Mouse (Mus musculus): ENCODE measurements around the gene Nudc. TPM values are rescaled to one million over a fixed set of nuclear protein-coding genes. Genes with fewer than 3 reads are reported as not detected.

Nudc gene
- polyA plus RNA-seq, 1 experiment from 2014 or later = 265 TPM

- H3K36me3 ChIP-seq (ENCODE audit: control insufficient read depth, insufficient read depth, low read length) = no peaks in the 10 kb centered on the region
- H3K4me1 ChIP-seq (ENCODE audit: control insufficient read depth, insufficient read depth, low read depth, low read length) = no peaks in the 10 kb centered on the region
- ATAC-seq = no peak
- no peaks in the 10 kb centered on the region; the same call in 1 of the 2 replicates for H3K27me3 ChIP-seq (replicated peaks; ENCODE audit: control insufficient read depth, insufficient read depth, low read length)
- no peak within 1 kb of the TSS for H3K4me3 ChIP-seq (ENCODE audit: low read length)
- H3K9ac ChIP-seq (ENCODE audit: low read depth, low read length) = no peak within 1 kb of the TSS
- H3K27ac ChIP-seq (ENCODE audit: low read depth, low read length) = no peak within 1 kb of the TSS
- WGBS = 71% methylated on average over 10 of the region's 10 CpGs
- H3K4me2 ChIP-seq (ENCODE audit: low read length) = no peak within 1 kb of the TSS
- no peaks in the 10 kb centered on the region for H3K9me3 ChIP-seq (ENCODE audit: control insufficient read depth, low read length)
These were observed 7.1 kb upstream of the Nudc start, which contains the start of gene Nr0b2 for GRCm38 (mm10) chr4:133552768-133553447. TSS of gene Nr0b2 (plus strand) at chr4:133553376.

- no peak overlapping the region for H3K9ac ChIP-seq (ENCODE audit: low read depth, low read length)
- no peaks in the 10 kb centered on the region for H3K36me3 ChIP-seq (ENCODE audit: control insufficient read depth, insufficient read depth, low read length)
- WGBS = 100% methylated on average over 1 of the region's 1 CpGs
- no peaks in the 10 kb centered on the region for H3K9me3 ChIP-seq (ENCODE audit: control insufficient read depth, low read length)
- H3K27ac ChIP-seq (ENCODE audit: low read depth, low read length) = no peak overlapping the region
- H3K4me2 ChIP-seq (ENCODE audit: low read length) = no peak overlapping the region
- H3K4me1 ChIP-seq (ENCODE audit: control insufficient read depth, insufficient read depth, low read depth, low read length) = no peaks in the 10 kb centered on the region
- no peak overlapping the region for H3K4me3 ChIP-seq (ENCODE audit: low read length)
- no peaks in the 10 kb centered on the region; the same call in 1 of the 2 replicates for H3K27me3 ChIP-seq (replicated peaks; ENCODE audit: control insufficient read depth, insufficient read depth, low read length)
- ATAC-seq = no peak
These were observed 6.2 kb upstream of the Nudc start for GRCm38 (mm10) chr4:133552029-133552428.

- Histone ChIP-seq H3K27me3 (replicated peaks; ENCODE audit: control insufficient read depth, insufficient read depth, low read length) (no peaks in the 10 kb centered on the region), H3K9ac (ENCODE audit: low read depth, low read length) (no peak overlapping the region), H3K4me3 (ENCODE audit: low read length) (no peak overlapping the region), H3K27ac (ENCODE audit: low read depth, low read length) (no peak overlapping the region), H3K4me2 (ENCODE audit: low read length) (no peak overlapping the region), H3K36me3 (ENCODE audit: control insufficient read depth, insufficient read depth, low read length) (peaks cover 28% of the 10 kb centered on the region), H3K4me1 (ENCODE audit: control insufficient read depth, insufficient read depth, low read depth, low read length) (no peaks in the 10 kb centered on the region), H3K9me3 (ENCODE audit: control insufficient read depth, low read length) (no peaks in the 10 kb centered on the region)
- ATAC-seq = no peak
- 95% methylated on average over 5 of the region's 5 CpGs for WGBS
These were observed 9.1 kb downstream of the Nudc start for GRCm38 (mm10) chr4:133536652-133537051.

GRCm38 (mm10) chr4:133536081-133536480 lies 9.7 kb downstream of the Nudc start:
- Histone ChIP-seq H3K27ac (ENCODE audit: low read depth, low read length) (no peak overlapping the region), H3K27me3 (replicated peaks; ENCODE audit: control insufficient read depth, insufficient read depth, low read length) (no peaks in the 10 kb centered on the region), H3K4me3 (ENCODE audit: low read length) (no peak overlapping the region), H3K4me1 (ENCODE audit: control insufficient read depth, insufficient read depth, low read depth, low read length) (no peaks in the 10 kb centered on the region), H3K9ac (ENCODE audit: low read depth, low read length) (no peak overlapping the region), H3K36me3 (ENCODE audit: control insufficient read depth, insufficient read depth, low read length) (peaks cover 32% of the 10 kb centered on the region), H3K9me3 (ENCODE audit: control insufficient read depth, low read length) (no peaks in the 10 kb centered on the region), H3K4me2 (ENCODE audit: low read length) (no peak overlapping the region)
- WGBS = 87% methylated on average over 3 of the region's 3 CpGs
- ATAC-seq = no peak

- Histone ChIP-seq H3K27ac (ENCODE audit: low read depth, low read length) (no peak overlapping the region), H3K27me3 (replicated peaks; ENCODE audit: control insufficient read depth, insufficient read depth, low read length) (no peaks in the 10 kb centered on the region), H3K9me3 (ENCODE audit: control insufficient read depth, low read length) (no peaks in the 10 kb centered on the region), H3K4me2 (ENCODE audit: low read length) (no peak overlapping the region), H3K4me3 (ENCODE audit: low read length) (no peak overlapping the region), H3K9ac (ENCODE audit: low read depth, low read length) (no peak overlapping the region), H3K36me3 (ENCODE audit: control insufficient read depth, insufficient read depth, low read length) (peaks cover 35% of the 10 kb centered on the region), H3K4me1 (ENCODE audit: control insufficient read depth, insufficient read depth, low read depth, low read length) (no peaks in the 10 kb centered on the region)
- 89% methylated on average over 3 of the region's 3 CpGs for WGBS
- no peak for ATAC-seq
These were observed 13.0 kb downstream of the Nudc start for GRCm38 (mm10) chr4:133532777-133533176.

GRCm38 (mm10) chr4:133527788-133528187 lies 18.0 kb downstream of the Nudc start:
- Histone ChIP-seq H3K4me1 (ENCODE audit: control insufficient read depth, insufficient read depth, low read depth, low read length) (no peaks in the 10 kb centered on the region), H3K27me3 (replicated peaks; ENCODE audit: control insufficient read depth, insufficient read depth, low read length) (no peaks in the 10 kb centered on the region), H3K9me3 (ENCODE audit: control insufficient read depth, low read length) (no peaks in the 10 kb centered on the region), H3K36me3 (ENCODE audit: control insufficient read depth, insufficient read depth, low read length) (peaks cover 15% of the 10 kb centered on the region), H3K9ac (ENCODE audit: low read depth, low read length) (no peak overlapping the region), H3K4me2 (ENCODE audit: low read length) (no peak overlapping the region), H3K27ac (ENCODE audit: low read depth, low read length) (no peak overlapping the region), H3K4me3 (ENCODE audit: low read length) (no peak overlapping the region)
- 75% methylated on average over 16 of the region's 16 CpGs for WGBS
- ATAC-seq = no peak

GRCm38 (mm10) chr4:133521502-133521901 lies 24.3 kb downstream of the Nudc start:
- Histone ChIP-seq H3K27me3 (replicated peaks; ENCODE audit: control insufficient read depth, insufficient read depth, low read length) (peaks cover 36% of the 10 kb centered on the region), H3K9ac (ENCODE audit: low read depth, low read length) (no peak overlapping the region), H3K36me3 (ENCODE audit: control insufficient read depth, insufficient read depth, low read length) (no peaks in the 10 kb centered on the region), H3K4me1 (ENCODE audit: control insufficient read depth, insufficient read depth, low read depth, low read length) (peaks cover 6% of the 10 kb centered on the region; the same call in 1 of the 2 replicates), H3K27ac (ENCODE audit: low read depth, low read length) (no peak overlapping the region), H3K4me3 (ENCODE audit: low read length) (no peak overlapping the region), H3K9me3 (ENCODE audit: control insufficient read depth, low read length) (no peaks in the 10 kb centered on the region), H3K4me2 (ENCODE audit: low read length) (no peak overlapping the region)
- WGBS = 72% methylated on average over 2 of the region's 2 CpGs
- ATAC-seq = no peak

- no peaks in the 10 kb centered on the region for H3K9me3 ChIP-seq (ENCODE audit: control insufficient read depth, low read length)
- 4% methylated on average over 24 of the region's 25 CpGs for WGBS
- no peak overlapping the region; the same call in 1 of the 2 replicates for H3K9ac ChIP-seq (ENCODE audit: low read depth, low read length)
- peaks cover 6% of the 10 kb centered on the region; the same call in 1 of the 2 replicates for H3K4me1 ChIP-seq (ENCODE audit: control insufficient read depth, insufficient read depth, low read depth, low read length)
- H3K4me3 ChIP-seq (ENCODE audit: low read length) = peak overlapping the region; percentile 36
- peaks cover 42% of the 10 kb centered on the region for H3K27me3 ChIP-seq (replicated peaks; ENCODE audit: control insufficient read depth, insufficient read depth, low read length)
- no peaks in the 10 kb centered on the region for H3K36me3 ChIP-seq (ENCODE audit: control insufficient read depth, insufficient read depth, low read length)
- no peak for ATAC-seq
- H3K27ac ChIP-seq (ENCODE audit: low read depth, low read length) = no peak overlapping the region
- peak overlapping the region; percentile 47 for H3K4me2 ChIP-seq (ENCODE audit: low read length)
These were observed 26.5 kb downstream of the Nudc start for GRCm38 (mm10) chr4:133519369-133519665.

GRCm38 (mm10) chr4:133518601-133519368 lies 27.0 kb downstream of the Nudc start, which contains the start of gene Kdf1:
TSS of gene Kdf1 (plus strand) at chr4:133518963.
- peaks cover 42% of the 10 kb centered on the region for H3K27me3 ChIP-seq (replicated peaks; ENCODE audit: control insufficient read depth, insufficient read depth, low read length)
- peak within 1 kb of the TSS; percentile 13; the same call in 1 of the 2 replicates for H3K9ac ChIP-seq (ENCODE audit: low read depth, low read length)
- ATAC-seq = no peak

More at GRCm38 (mm10) chr4:133518601-133519368, 27.0 kb downstream of the Nudc start, which contains the start of gene Kdf1:
- 4% methylated on average over 51 of the region's 69 CpGs for WGBS
- peak within 1 kb of the TSS; percentile 36 for H3K4me3 ChIP-seq (ENCODE audit: low read length)
- no peaks in the 10 kb centered on the region for H3K36me3 ChIP-seq (ENCODE audit: control insufficient read depth, insufficient read depth, low read length)
- H3K27ac ChIP-seq (ENCODE audit: low read depth, low read length) = no peak within 1 kb of the TSS
- H3K4me2 ChIP-seq (ENCODE audit: low read length) = peak within 1 kb of the TSS; percentile 47
- H3K4me1 ChIP-seq (ENCODE audit: control insufficient read depth, insufficient read depth, low read depth, low read length) = peaks cover 6% of the 10 kb centered on the region; the same call in 1 of the 2 replicates
- no peaks in the 10 kb centered on the region for H3K9me3 ChIP-seq (ENCODE audit: control insufficient read depth, low read length)
